Mouse (Mus musculus): ENCODE results near the gene Coro1b.

GRCm38 (mm10) chr19:4112063-4112960 is 36.1 kb upstream of the Coro1b start:
- TF ChIP-seq CTCF (IDR thresholded peaks at IDR 0.05) (no peak), POLR2A (IDR thresholded peaks at IDR 0.05; ENCODE audit: insufficient read depth, low read depth, low read length) (no peak)

All from heart, adult 2 months (tissue).